Mouse (Mus musculus) MEL (cell line): ENCODE results near the gene Runx3.

Source experiments
- CHD2 ChIP-seq: IDR thresholded peaks from 2 replicates; pipeline ENCODE4 v1.6.1; 2011; ENCODE audit warnings: low read length, improper control_type of control experiment
- CTCF ChIP-seq, 3 experiments: IDR thresholded peaks in 2 of 3; conservative IDR thresholded peaks in 1 of 3; 2 replicates each; pipeline ENCODE4 v1.5.1; 2011 to 2012; ENCODE audit warnings: low read length in 3 of 3, low read depth in 2 of 3, mild to moderate bottlenecking in 2 of 3, improper control_type of control experiment in 1 of 3, inconsistent platforms in 1 of 3, mixed read lengths in 1 of 3, moderate library complexity in 1 of 3; ENCODE audit not compliant: control insufficient read depth in 1 of 3, insufficient read depth in 1 of 3, poor library complexity in 1 of 3, severe bottlenecking in 1 of 3
- EP300 ChIP-seq, 2 experiments: IDR thresholded peaks; 2 replicates each; pipeline ENCODE4 v1.6.1; 2011; ENCODE audit warnings: improper control_type of control experiment in 2 of 2, low read length in 2 of 2, low read depth in 1 of 2, mild to moderate bottlenecking in 1 of 2
- JUND ChIP-seq: IDR thresholded peaks from 2 replicates; pipeline ENCODE4 v1.6.1; 2011; ENCODE audit warnings: low read depth, mild to moderate bottlenecking, improper control_type of control experiment, low read length
- MAX ChIP-seq: IDR thresholded peaks from 2 replicates; pipeline ENCODE4 v1.6.1; 2011; ENCODE audit warnings: low read length, improper control_type of control experiment
- MXI1 ChIP-seq: IDR thresholded peaks from 2 replicates; pipeline ENCODE4 v1.6.1; 2011; ENCODE audit warnings: mild to moderate bottlenecking, low read depth, low read length, improper control_type of control experiment
- POLR2A ChIP-seq, 2 experiments: IDR thresholded peaks; 2 replicates each; pipeline ENCODE4 v1.6.1; 2011 to 2012; ENCODE audit warnings: low read length in 2 of 2, mild to moderate bottlenecking in 2 of 2, control low read depth in 1 of 2, improper control_type of control experiment in 1 of 2, low read depth in 1 of 2, moderate library complexity in 1 of 2; ENCODE audit not compliant: control insufficient read depth in 1 of 2, insufficient read depth in 1 of 2, poor library complexity in 1 of 2
- SMC3 ChIP-seq: IDR thresholded peaks from 2 replicates; pipeline ENCODE4 v1.6.1; 2011; ENCODE audit warnings: low read depth, low read length, improper control_type of control experiment
- USF1 ChIP-seq: IDR thresholded peaks from 2 replicates; pipeline ENCODE4 v1.6.1; 2014; ENCODE audit warnings: low read depth, mild to moderate bottlenecking, inconsistent platforms, low read length, improper control_type of control experiment, moderate library complexity
- USF2 ChIP-seq, 2 experiments: IDR thresholded peaks; 2 replicates each; pipeline ENCODE4 v1.6.1; 2011 to 2012; ENCODE audit warnings: improper control_type of control experiment in 2 of 2, low read length in 2 of 2, borderline replicate concordance in 1 of 2, inconsistent platforms in 1 of 2, low read depth in 1 of 2, mild to moderate bottlenecking in 1 of 2; ENCODE audit not compliant: insufficient read depth in 1 of 2
- ZC3H11A ChIP-seq: IDR thresholded peaks from 2 replicates; pipeline ENCODE4 v1.6.1; 2012; ENCODE audit warnings: low read depth, mild to moderate bottlenecking, inconsistent platforms, low read length, improper control_type of control experiment
- ZMIZ1 ChIP-seq: IDR thresholded peaks from 2 replicates; pipeline ENCODE4 v1.6.1; 2012; ENCODE audit warnings: low read depth, mild to moderate bottlenecking, inconsistent platforms, low read length, improper control_type of control experiment, moderate library complexity

DNA sequence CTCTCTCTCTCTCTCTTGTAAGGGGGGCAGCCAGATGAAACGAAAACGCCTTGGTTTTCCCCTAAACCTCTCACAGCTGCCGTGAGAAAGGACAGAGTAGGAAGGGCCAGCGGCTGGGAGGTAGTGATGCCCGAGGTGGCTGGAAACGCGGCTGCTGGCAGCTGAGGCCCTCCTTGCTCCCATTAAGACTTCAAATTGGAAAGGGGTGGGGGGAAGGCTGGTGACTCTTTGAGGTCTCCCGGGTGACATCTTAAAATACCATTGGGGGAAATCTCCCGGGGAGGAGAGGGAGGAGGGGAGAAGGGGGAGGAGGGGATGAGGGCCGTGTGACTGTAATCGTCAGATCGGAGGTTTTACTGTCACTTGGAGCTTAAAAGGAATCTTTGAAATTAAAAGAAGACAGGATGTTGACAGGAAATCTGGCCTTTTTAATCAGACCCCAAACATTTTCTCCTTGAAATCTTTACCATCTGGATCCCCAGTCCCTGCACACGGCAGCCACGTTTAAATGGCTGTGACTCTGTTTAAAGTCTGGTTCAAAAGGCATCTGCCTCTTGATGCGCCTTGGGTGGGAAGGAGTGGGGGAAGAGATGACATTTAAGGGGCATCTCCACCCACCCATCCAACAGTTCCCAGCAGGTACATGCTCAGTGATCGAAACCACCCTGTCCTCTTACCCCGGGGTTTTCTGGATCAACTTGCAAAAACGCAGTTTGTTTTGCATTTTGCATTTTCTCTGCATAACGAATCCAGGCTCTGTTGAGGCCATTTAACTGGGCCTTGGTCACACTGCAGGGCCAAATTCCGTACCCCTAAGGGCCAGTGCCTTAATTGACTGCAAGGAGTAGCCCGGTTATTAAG lies 33.9 kb downstream of the Runx3 start:
- TF ChIP-seq CTCF (IDR thresholded peaks at IDR 0.05 in 2 of 3, conservative IDR thresholded peaks at IDR 0.05 in 1 of 3; ENCODE audit: control insufficient read depth in 1 of 3, insufficient read depth in 1 of 3, low read depth in 2 of 3, low read length in 3 of 3, poor library complexity in 1 of 3, severe bottlenecking in 1 of 3) = no peak
- no peak for TF ChIP-seq CHD2
- TF ChIP-seq USF1 = no peak
- no peak for TF ChIP-seq POLR2A (IDR thresholded peaks at IDR 0.05; ENCODE audit: control insufficient read depth in 1 of 2, insufficient read depth in 1 of 2, low read depth in 1 of 2, low read length in 2 of 2, poor library complexity in 1 of 2)
- TF ChIP-seq USF2 (IDR thresholded peaks at IDR 0.05; ENCODE audit: borderline replicate concordance in 1 of 2, insufficient read depth in 1 of 2, low read depth in 1 of 2, low read length in 2 of 2) = no peak
- TF ChIP-seq ZMIZ1 = no peak
- no peak for TF ChIP-seq MAX
- TF ChIP-seq EP300 (IDR thresholded peaks at IDR 0.05; ENCODE audit: low read depth in 1 of 2, low read length in 2 of 2) = no peak
- no peak for TF ChIP-seq JUND
- no peak for TF ChIP-seq MXI1
- no peak for TF ChIP-seq SMC3
- no peak for TF ChIP-seq ZC3H11A
